Mouse (Mus musculus) left cerebral cortex, postnatal 25 days (tissue): Measurements from ENCODE around the gene Camk1. TPM values are rescaled to one million over a fixed set of nuclear protein-coding genes. Genes with fewer than 3 reads are reported as not detected.
"Not testable (repeated sequence)": the region's sequence is repeated elsewhere in the genome, so short reads cannot be mapped to it uniquely, and the experiment has no call there.

Experiments used
- DNase-seq, 2 experiments: peaks; one replicate each; pipeline ENCODE4 v3.0.0; 2022; ENCODE audit warnings: low spot score in 2 of 2, mixed read lengths in 1 of 2
- intact Hi-C: fragments of 180-260 bp; cut with DNase I; formaldehyde crosslinking; loops from one replicate; pipeline ENCODE4 v1.15.1; 2025
- total RNA-seq, 2 experiments: library from RNA; stranded (reverse); gene quantifications; 2 replicates each; pipeline ENCODE4 v1.2.3; 2021

The Camk1 gene
- total RNA-seq, 2 experiments from 2014 or later: 109 to 126 TPM

DNA sequence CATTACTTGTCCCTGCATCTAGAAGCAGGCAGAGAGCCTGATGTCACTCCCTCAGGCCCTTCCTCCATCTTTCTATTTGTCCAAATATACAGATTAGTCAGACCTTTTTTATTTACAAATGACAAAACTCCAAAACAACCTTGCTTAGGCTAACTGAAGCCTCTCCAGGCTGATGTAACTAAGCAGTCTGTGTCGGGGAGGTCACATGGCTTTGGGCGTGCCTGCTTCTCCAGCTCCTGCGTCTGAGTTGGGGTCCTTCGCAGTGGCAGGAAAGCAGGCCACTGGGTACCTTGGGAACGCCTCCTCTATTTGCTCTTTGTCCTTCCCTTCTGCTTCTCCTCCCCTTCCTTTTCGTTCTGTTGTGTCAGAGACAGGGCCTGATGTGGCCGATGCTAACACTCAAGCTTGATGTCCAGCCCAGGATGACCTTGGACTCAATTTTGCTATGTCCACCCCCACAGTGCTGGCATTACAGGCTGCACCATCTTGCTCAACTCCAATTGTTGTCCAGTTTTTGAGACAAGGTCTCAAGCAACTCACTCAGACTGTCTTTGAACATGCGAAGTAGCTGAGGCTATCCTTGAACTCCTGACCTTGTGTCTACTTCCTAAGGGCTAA is 20.8 kb upstream of the Camk1 start:
- no peak for DNase-seq
- intact Hi-C loops: no loop called here

DNA sequence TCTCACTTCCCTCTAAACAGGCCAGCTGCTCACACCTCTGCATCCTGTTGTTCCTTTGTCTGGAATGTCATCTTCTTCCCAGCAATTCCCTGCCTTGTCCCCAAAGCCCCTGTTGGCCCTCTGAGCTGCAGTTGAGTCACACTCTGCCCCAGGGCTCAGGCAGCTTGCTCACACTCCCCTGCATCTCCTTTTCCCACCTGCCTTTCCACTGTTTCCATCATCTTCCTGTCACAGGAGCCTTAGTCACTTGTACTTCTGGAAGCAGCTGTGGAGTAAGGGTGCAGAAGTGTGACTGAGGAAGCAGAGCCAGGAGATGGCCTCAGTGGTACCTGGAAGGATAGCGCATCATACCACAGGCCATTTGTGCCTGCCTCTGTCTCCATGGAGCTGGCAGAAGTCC is 18.5 kb upstream of the Camk1 start:
- intact Hi-C loops: no loop called here
- DNase-seq: no peak

DNA sequence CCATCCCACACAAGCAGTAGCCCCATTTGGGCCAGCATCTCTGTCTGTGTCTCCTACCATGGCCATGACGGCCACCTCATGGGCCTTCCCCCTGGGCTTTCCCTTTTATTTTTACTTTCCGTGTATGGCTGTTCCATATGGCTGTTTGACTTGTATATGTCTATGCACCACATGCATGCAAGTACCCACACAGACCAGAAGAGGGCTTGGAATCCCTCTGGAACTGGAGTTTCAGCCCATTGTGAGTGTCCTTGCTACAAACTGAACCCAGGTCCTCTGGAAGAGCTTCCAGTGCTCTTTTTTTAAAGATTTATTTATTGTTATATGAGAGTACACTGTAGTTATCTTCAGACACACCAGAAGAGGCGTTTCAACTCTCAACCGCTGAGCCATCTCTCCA is 17.7 kb upstream of the Camk1 start:
- no peak for DNase-seq
- intact Hi-C loops: no loop called here

DNA sequence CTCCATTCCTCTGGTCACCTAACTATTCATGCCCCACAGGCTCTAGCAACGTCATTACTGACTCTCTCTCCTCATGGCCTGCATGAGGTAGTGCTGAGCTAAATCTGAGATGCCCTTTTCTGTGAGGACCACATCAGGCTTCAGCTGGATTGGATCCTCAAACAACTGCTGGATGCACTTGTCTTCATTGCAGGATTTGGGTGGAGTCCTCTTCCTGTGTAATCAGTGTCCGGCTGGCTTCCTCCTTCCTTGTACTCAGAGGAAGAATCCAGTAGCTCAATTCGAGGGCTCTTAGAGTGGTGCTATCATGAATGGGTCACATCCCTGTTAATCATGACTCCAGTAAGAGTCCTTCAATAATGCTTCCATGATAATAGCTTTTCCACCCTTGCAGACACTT is 9.9 kb upstream of the Camk1 start:
- no peak for DNase-seq
- intact Hi-C loops: no loop called here

DNA sequence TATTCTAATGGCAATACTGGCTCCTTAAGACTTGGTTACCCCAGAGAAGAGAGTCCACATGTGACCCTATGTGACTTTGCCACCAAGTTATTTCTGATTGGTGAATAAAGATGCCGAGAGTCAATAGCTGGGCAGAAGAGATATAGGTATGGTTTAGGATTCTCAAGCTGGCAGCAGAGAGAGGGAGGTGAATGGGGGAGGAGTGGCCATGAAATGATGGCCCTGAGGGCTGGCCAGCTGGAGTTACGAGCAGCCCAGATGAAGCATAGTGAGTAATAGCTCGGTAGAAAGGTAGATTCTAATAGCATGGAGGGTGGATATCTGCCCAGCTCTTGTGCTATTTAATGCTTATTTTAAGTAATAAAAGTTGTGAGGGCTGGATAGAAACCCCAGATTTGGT is 9.0 kb upstream of the Camk1 start:
- DNase-seq: no peak
- intact Hi-C loops: no loop called here

DNA sequence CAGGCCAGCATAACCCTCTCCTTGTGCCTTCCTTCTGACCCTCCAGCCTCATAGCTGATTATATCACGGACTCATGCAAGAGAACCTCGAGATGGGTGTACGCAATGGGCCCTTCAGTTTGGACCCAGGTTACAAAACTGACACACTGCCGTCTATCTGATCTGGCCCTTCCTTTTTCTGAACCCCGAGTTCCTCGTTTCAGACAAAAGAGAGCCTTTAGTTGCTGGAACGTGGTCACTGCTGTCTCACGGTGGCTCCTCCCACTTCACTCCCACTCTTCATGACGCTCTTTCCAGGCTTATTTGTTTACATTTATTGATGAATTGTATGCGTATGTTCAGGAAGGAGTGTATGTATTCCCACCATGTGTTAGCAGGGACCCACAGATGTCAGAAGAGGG is 7.9 kb upstream of the Camk1 start:
- DNase-seq: no peak

DNA sequence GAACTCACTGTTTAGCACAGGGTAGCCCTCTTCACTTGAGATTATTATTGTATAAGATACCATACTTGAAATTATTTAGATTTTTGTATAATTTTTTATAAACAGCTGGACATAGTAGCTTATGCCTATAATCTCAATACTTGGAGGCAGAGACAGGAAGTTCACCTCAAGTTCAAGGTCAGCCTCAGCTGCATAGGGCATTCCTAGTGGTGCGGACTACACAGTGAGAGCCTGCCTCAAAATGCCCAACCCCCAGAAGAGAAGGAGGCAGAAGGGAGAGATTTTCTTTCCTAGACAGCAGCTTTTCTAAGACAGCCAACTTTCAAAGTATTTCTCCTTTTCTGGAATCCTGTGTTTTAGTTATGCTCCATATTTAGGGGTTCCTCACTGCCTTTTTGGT is 7.4 kb upstream of the Camk1 start:
- no peak for DNase-seq
- intact Hi-C loops: no loop called here

More for the DNA sequence above, 7.9 kb upstream of the Camk1 start:
- intact Hi-C loops: no loop called here

DNA sequence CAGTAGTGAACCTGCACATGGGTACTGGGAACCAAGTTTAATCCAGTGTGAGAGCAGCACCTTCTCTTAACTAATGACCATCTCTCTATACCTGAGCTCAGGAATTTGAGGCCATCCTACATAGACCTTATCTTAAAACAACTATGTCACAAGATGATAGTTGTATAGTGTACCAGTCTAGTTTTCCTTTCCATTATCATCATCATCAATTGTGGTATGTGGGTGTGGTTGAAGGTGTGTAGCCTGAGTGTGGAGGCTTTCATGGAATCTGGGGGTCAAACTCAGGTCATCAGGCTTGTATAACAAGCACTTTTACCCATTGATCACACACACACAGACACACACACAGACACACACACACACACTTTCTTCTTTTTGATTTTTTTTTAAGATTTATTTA is 6.8 kb upstream of the Camk1 start:
- intact Hi-C loops: no loop called here
- no peak for DNase-seq

DNA sequence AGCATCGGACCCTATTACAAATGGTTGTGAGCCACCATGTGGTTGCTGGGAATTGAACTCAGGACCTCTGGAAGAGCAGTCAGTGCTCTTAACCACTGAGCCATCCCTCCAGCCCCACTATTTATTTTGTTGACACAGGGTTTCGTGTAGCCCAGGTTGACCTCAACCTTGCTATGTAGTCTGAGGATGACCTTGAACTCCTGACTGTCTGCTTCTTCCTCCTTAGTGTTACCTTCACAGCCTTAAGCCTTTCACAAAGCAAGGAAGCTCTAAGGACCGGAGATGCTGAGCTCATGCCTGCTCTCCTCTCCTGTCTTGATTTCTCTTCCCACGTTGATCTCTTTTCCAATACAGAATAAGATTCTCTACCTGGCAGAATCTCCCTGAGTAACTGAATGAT is 3.1 kb upstream of the Camk1 start:
- intact Hi-C loops: no loop called here
- no peak for DNase-seq

DNA sequence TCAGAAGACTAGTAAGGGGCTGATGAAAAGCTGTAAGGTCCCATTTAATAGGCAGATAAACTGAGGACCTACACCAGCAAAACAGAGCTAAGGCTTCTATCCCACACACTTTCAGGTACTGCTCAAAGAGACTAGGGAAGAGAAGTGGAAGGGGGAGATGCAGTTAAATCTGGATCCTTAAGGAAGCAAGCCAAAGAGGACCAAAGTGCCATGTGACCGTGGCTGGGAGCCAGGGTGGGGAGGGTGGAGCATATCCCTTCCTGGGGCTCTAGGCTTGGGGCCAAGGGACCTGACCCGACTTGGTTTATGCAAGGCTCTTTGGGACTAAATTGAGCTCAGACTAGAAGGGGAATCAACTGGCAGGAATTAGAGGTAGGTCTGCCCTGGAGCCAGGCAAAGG is 537 bp upstream of the Camk1 start:
- intact Hi-C loops: no loop called here
- no peak for DNase-seq

DNA sequence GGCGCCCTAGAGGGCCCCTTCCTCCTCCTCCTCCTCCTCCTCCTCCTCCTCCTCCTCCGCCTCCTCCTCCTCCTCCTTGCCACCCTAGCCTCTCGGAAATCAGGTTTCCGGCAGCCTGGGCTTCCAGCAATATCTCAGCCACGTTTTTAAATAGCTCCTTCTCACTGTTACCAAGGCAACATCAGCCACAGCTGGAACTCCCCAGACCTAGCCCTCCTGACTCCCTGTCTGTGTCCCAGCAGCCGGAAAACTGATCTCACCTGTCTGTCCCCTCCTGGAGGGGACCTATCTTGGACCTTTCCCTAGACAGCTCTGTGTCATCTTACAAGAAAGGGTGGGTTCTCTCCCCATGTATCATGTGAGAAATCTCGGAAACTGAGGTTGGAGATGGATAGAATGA is 1.5 kb downstream of the Camk1 start:
- peak; percentile 49 to 57 for DNase-seq
- intact Hi-C loops: loop anchor here (2.0 kb wide), 1 partner anchor 35 kb away; the partner anchor contains the start of gene Brpf1

DNA sequence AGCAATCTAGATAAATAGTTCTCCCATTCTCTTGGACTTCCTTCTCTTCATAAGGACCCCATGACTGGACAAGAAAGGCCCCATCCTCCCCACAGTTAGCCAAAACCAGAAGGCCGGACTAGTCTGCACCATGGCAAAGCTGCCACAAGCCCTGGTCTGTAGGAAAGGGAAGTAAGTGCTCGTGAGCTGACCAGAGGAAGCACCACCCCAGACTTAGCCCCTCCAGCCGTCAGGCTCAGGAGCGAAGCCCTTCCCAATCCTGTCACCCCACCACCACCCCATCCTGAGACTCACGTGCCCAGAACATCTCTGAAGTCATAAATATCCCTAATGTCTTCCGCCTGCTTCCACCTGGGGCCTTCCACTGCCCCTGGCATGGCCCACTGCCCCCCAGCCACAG is 2.2 kb downstream of the Camk1 start:
- DNase-seq: peak in 1 of 2 experiments; percentile 33

DNA sequence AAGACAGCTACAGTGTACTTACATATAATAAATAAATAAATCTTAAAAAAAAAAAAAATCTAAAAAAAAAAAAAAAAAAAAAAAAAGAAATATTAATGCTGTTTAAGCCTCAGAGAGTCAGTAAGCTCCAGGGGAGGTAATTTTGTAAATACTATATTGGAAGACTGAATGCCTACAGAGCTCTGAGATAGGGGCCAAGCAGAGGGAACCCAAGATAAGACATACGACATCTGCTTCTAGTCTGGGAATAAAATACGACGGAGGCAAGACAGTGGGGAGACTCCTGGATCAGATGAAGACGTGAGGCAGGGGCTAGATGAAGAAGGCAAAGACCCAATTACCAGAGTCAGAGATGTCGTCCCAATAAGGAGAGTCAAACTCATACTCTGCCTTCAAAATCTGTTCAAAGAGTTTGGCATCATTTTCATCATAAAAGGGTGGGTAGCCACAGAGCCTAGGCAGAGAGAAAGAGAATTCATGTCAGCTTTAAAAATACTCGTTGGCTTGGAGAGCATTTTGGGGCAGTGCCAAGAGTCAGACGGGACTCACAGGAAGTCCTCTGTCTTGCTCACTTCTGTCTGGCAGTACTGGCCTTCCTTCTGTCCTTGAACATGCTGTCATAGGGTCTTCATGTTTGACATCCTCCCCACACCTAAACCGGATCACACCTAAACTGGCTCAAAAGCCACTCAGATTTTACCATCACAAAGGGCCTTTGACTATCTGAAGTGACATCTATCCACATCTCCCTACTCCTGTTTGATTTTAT is 6.7 kb downstream of the Camk1 start:
- intact Hi-C loops: no loop called here
- peak in 1 of 2 experiments; percentile 27 for DNase-seq

More for the DNA sequence above, 2.2 kb downstream of the Camk1 start:
- intact Hi-C loops: no loop called here

DNA sequence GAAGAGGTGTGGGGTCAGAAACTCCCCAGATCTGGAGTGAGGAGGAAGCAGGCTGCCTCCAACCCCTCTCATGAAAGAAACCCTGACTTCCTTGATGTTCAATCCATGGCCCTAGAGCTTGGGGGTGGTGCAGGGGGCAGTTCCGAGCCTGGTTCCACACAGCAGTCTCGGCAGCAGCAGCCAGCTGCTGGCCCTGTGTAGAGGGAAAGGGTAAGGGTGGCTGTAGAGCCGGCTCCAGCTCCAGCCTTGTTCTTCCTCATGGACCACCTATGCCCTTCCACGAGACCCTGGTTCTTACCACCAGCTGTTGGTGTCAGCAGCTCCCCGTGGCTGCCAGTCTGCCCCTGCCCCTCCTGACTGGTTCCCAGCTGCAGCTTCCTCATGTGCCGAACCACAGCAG is 9.6 kb downstream of the Camk1 start:
- intact Hi-C loops: no loop called here
- no peak for DNase-seq

DNA sequence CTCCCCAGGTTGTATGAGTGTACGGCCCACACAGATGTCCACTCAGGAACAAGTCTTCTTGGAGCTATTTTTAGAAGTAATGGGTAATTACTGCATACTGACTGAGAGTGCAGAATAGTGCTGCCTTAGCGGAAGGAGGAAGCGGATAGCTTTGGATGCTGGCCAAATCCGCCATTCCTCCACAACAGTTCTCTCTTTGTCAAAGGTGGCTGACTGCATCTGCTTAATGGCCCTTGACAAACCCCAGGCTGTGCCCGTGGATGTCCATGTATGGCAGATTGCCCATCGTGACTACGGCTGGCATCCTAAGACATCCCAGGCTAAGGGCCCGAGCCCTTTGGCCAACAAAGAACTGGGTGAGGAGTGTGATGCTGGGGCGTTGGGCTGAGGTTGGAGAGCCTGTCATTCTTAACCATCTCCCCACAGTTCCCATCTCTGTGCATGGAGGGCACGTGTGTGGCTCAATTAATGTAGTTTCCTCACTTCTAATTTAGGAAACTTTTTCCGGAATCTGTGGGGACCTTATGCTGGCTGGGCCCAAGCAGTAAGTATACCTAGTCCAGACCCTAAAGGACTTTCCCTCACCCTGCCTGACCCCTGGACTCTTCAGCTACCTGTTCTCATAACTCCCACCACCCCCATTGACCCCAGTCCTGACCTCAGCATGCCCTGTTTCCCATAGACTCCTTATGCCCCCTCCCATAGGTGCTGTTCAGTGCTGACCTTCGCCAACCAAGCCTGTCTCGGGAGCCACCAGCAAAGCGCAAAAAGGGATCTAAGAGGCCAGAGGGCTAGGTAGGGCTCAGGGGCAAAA is 10.4 kb downstream of the Camk1 start:
- intact Hi-C loops: no loop called here
- DNase-seq: peak; percentile 61 to 68

DNA sequence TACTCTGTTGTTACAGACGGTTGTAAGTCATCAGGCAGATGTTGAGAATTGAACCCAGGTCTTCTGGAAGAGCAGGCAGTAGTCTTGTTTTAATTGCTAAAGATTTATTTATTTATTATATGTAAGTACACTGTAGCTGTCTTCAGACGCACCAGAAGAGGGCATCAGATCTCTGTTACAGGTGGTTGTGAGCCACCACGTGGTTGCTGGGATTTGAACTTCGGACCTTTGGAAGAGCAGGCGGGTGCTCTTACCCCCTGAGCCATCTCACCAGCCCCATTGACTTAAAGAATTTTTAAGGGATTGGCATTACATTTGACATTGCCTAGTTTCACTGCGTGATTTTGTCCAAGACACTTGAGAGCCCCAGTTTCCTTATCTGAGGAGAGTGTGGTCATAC is 11.1 kb downstream of the Camk1 start:
- DNase-seq, intact Hi-C loops: not testable (repeated sequence)

DNA sequence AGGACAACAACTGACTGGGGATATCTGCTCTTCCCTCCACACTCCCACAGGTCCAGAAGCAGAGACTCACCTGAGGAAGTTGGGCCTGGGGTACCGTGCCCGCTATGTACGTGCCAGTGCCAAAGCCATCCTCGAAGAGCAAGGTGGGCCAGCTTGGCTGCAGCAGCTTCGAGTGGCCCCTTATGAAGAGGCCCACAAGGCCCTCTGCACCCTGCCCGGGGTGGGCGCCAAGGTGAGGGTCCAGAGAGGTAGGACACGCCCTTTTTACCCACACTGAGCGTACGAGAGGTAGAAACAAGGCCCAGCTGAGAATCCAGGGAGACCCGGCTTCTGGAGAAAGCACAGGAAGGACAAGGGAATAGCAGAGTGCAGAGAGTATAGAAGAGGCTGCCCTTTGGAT is 12.1 kb downstream of the Camk1 start:
- DNase-seq: no peak
- intact Hi-C loops: no loop called here

DNA sequence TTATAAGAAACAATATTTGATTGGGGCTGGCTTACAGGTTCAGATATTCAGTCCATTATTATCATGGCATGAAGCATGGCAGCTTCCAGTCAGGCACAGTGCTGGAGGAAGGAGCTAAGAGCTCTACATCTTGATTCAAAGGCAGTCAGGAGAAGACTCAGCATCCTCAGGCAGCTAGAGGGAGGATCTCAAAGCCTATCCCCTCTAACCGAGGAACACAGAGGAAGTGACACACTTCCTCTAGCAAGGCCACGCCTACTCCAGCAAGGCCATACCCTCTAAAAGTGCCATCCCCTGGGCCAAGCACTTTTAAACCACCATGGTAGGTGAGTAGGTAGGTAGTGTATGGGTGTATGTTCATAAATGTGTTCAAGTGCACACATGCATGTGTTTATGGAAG is 13.2 kb downstream of the Camk1 start:
- no peak for DNase-seq
- intact Hi-C loops: no loop called here

DNA sequence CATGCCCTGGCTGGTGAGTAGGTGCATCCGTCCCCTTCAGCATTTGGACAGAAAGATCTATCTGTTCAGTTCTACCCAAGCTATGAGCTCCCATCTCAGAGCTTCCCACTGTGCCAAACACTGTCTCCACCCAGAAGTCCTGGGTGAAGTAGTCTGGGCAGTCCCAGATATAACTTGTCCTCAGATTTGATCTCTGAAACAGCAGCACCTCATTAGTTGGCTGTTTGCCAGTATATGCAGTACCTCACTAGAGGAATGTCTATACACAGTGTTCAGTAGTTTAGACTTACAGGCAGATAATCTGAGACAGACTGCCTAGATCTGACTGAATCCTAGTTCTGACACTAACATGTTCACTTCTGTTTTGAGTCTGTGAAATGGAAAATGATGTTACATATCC is 14.4 kb downstream of the Camk1 start:
- DNase-seq: no peak
- intact Hi-C loops: no loop called here

DNA sequence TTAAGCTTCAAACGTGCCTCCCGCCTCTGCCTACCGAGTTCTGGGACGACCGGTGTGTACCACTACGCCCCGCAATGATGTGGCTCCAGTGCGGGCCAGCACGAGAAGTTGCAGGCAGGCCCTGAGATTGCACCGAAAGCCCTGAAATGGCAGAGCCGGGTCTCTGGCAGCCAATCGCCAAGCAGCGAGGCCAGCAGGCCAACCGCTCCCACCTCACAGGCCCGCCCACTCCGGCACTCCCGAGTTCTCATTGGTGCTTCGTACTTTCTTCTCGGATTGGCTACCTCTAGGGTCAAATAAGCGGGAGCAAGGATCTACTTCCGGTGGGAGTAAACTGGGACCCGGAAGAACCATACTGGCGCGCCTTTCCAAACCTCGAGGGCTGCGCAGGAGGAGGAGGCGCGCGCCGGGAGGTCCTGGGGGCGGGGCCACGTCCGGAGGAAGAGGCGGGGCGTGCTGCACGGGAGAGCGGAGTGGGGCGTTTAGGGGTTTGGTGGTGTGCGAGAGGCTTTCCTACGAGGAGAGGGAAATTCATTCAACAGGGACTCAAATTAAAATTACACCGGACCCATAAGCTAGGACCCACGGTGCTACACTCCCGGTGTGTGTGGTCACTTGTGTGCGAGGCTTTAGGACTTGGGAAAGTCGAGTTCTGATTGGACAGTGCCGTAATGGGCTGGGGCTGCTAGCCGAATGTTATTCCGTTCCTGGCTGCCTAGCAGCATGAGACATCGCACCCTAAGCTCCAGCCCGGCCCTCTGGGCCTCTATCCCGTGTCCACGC is 17.1 kb downstream of the Camk1 start, which contains the start of gene Ogg1:
Gene Ogg1, plus strand, starts transcription at position 440 of the 783 bp plus-strand sequence.
- peak; percentile 97 to 100 for DNase-seq
- intact Hi-C loops: loop anchor here (1.0 kb wide), 1 partner anchor 20 kb away; no protein-coding TSS in a partner anchor
